Comparison of ENCODE assay signal across 8 mouse cellular contexts in genomic region chrX:108835233-108835632, GRCm38 (mm10). TPM values are rescaled to one million over a fixed set of nuclear protein-coding genes. Genes with fewer than 3 reads are reported as not detected.
A peak's percentile ranks its signal among the peaks of the same experiment; 100 is the strongest.
DNase-seq lines count a peak whose midpoint lies in the region; ATAC-seq and TF ChIP-seq lines count a peak whose summit lies in the region.

No protein-coding gene starts in this region.

- H3K9ac ChIP-seq in embryonic facial prominence, embryonic 14.5 days (ENCODE audit: low read depth, low read length) = no peak overlapping the region
- H3K9ac ChIP-seq in intestine, postnatal 0 days (ENCODE audit: low read depth, low read length) = no peak overlapping the region
- H3K9ac ChIP-seq in neural tube, embryonic 14.5 days (replicated peaks; ENCODE audit: low read depth, low read length) = no peak overlapping the region

- no peaks in the 10 kb centered on the region for H3K4me1 ChIP-seq in embryonic facial prominence, embryonic 14.5 days (ENCODE audit: control insufficient read depth, insufficient read depth, low read length)
- no peaks in the 10 kb centered on the region for H3K4me1 ChIP-seq in intestine, postnatal 0 days (replicated peaks; ENCODE audit: control insufficient read depth, insufficient read depth, low read length)
- no peaks in the 10 kb centered on the region for H3K4me1 ChIP-seq in neural tube, embryonic 14.5 days (ENCODE audit: control insufficient read depth, insufficient read depth, low read length)

- no peak for TF ChIP-seq CTCF in left cerebral cortex, adult 2 months (IDR thresholded peaks at IDR 0.05)
- no peak for TF ChIP-seq CTCF in intestine, postnatal 0 days (IDR thresholded peaks at IDR 0.05; ENCODE audit: low read depth)

- no peak for ATAC-seq in embryonic facial prominence, embryonic 14.5 days (ENCODE audit: low read depth)
- no peak for ATAC-seq in intestine, postnatal 0 days
- ATAC-seq in neural tube, embryonic 14.5 days (ENCODE audit: low read depth) = no peak

- H3K9me3 ChIP-seq in embryonic facial prominence, embryonic 14.5 days (ENCODE audit: control insufficient read depth, low read length) = no peaks in the 10 kb centered on the region
- H3K9me3 ChIP-seq in intestine, postnatal 0 days (ENCODE audit: control insufficient read depth) = no peaks in the 10 kb centered on the region
- no peaks in the 10 kb centered on the region for H3K9me3 ChIP-seq in neural tube, embryonic 14.5 days (ENCODE audit: control insufficient read depth, low read length)

- intact Hi-C loops in left cerebral cortex, adult 2 months (cut with DNase I) = no loop called here
- intact Hi-C loops in left cerebral cortex, postnatal 4 days (cut with DNase I) = no loop called here

- H3K4me2 ChIP-seq in embryonic facial prominence, embryonic 14.5 days (ENCODE audit: low read depth, low read length) = peak overlapping the region; percentile 56
- peak overlapping the region; percentile 53 for H3K4me2 ChIP-seq in intestine, postnatal 0 days (replicated peaks; ENCODE audit: low read depth)
- peak overlapping the region; percentile 40; the same call in 1 of the 2 replicates for H3K4me2 ChIP-seq in neural tube, embryonic 14.5 days (ENCODE audit: low read depth, low read length)

- no peak for DNase-seq in left cerebral cortex, adult 2 months (ENCODE audit: extremely low spot score in 1 of 2, low spot score in 2 of 2)
- no peak for DNase-seq in left cerebral cortex, adult 18-20 months (ENCODE audit: low spot score in 2 of 2)
- no peak for DNase-seq in embryonic facial prominence, embryonic 14.5 days (ENCODE audit: low spot score)
- no peak for DNase-seq in spleen, adult 12 weeks (ENCODE audit: low spot score)
- DNase-seq in gastrocnemius, postnatal 4 days (ENCODE audit: low spot score in 2 of 2) = no peak
- no peak for DNase-seq in left cerebral cortex, postnatal 4 days

- H3K27me3 ChIP-seq in embryonic facial prominence, embryonic 14.5 days (replicated peaks; ENCODE audit: control insufficient read depth, insufficient read depth, low read length) = no peaks in the 10 kb centered on the region
- no peaks in the 10 kb centered on the region for H3K27me3 ChIP-seq in intestine, postnatal 0 days (replicated peaks; ENCODE audit: control insufficient read depth, insufficient read depth, low read length)
- H3K27me3 ChIP-seq in neural tube, embryonic 14.5 days (ENCODE audit: control insufficient read depth, insufficient read depth, low read length) = no peaks in the 10 kb centered on the region

- peak overlapping the region; percentile 46 for H3K4me3 ChIP-seq in left cerebral cortex, adult 2 months
- H3K4me3 ChIP-seq in embryonic facial prominence, embryonic 14.5 days (ENCODE audit: low read depth, low read length) = peak overlapping the region; percentile 42
- peak overlapping the region; percentile 63 for H3K4me3 ChIP-seq in intestine, postnatal 0 days (ENCODE audit: low read depth, low read length)
- no peak overlapping the region; the same call in 1 of the 2 replicates for H3K4me3 ChIP-seq in neural tube, embryonic 14.5 days (ENCODE audit: low read depth, low read length)

- no peak overlapping the region for H3K27ac ChIP-seq in left cerebral cortex, adult 2 months
- no peak overlapping the region for H3K27ac ChIP-seq in embryonic facial prominence, embryonic 14.5 days (replicated peaks; ENCODE audit: low read depth, low read length)
- H3K27ac ChIP-seq in intestine, postnatal 0 days (ENCODE audit: low read depth, low read length) = no peak overlapping the region
- no peak overlapping the region for H3K27ac ChIP-seq in neural tube, embryonic 14.5 days (ENCODE audit: low read depth, low read length)

- H3K36me3 ChIP-seq in embryonic facial prominence, embryonic 14.5 days (ENCODE audit: control insufficient read depth, insufficient read depth, low read length) = no peaks in the 10 kb centered on the region
- no peaks in the 10 kb centered on the region for H3K36me3 ChIP-seq in intestine, postnatal 0 days (ENCODE audit: control insufficient read depth, insufficient read depth)
- H3K36me3 ChIP-seq in neural tube, embryonic 14.5 days (ENCODE audit: control insufficient read depth, insufficient read depth, low read length) = no peaks in the 10 kb centered on the region

- WGBS in embryonic facial prominence, embryonic 14.5 days = 70% methylated on average over 5 of the region's 5 CpGs
- WGBS in intestine, postnatal 0 days = 67% methylated on average over 5 of the region's 5 CpGs
- 81% methylated on average over 5 of the region's 5 CpGs for whole genome bisulfite sequencing in neural tube, embryonic 14.5 days

RNA-seq across cellular contexts. Expression of gene Brwd3, which starts 1.1 kb away (rescaled TPM):
- total RNA-seq in left cerebral cortex, adult 2 months (2021) = 10 to 100 TPM; 13.4 to 13.5 TPM
- total RNA-seq in left cerebral cortex, adult 18-20 months (2021) = 10 to 100 TPM; 10.3 to 10.7 TPM
- 3.3 and 4.3 TPM in 2 replicates for polyA plus RNA-seq in embryonic facial prominence, embryonic 14.5 days (2014; fragmentation: Nextera tagmentation; extraction: Ambion mirVana)
- 1.6 and 1.7 TPM in 2 replicates for polyA plus RNA-seq in intestine, postnatal 0 days (2015; fragmentation: Nextera tagmentation; extraction: Ambion mirVana)
- polyA plus RNA-seq in neural tube, embryonic 14.5 days (2014; fragmentation: Nextera tagmentation; extraction: Ambion mirVana) = 3.3 and 4.8 TPM in 2 replicates
- 1 to 10 TPM; 8.2 to 8.3 TPM for total RNA-seq in gastrocnemius, postnatal 4 days (2021)
- total RNA-seq in left cerebral cortex, postnatal 4 days (2021) = 10 to 100 TPM; 19.1 to 19.8 TPM
